Mouse (Mus musculus) olfactory bulb, adult 2 months (tissue): ENCODE measurements around the gene Sp6. TPM values are rescaled to one million over a fixed set of nuclear protein-coding genes. Genes with fewer than 3 reads are reported as not detected.
A peak's percentile ranks its signal among the peaks of the same experiment; 100 is the strongest.

Experiments used
- H3K27ac ChIP-seq: fragments of 200-500 bp; 2 replicates; pipeline ENCODE4 v1.5.1; 2012; ENCODE audit warnings: low read depth, low read length; ENCODE audit not compliant: insufficient read depth
- H3K4me1 ChIP-seq: fragments of 200-500 bp; 2 replicates; pipeline ENCODE4 v1.6.1; 2012; ENCODE audit warnings: low read length; ENCODE audit not compliant: control insufficient read depth, insufficient read depth
- H3K4me3 ChIP-seq: fragments of 200-500 bp; 2 replicates; pipeline ENCODE4 v1.5.1; 2012; ENCODE audit warnings: mild to moderate bottlenecking, low read depth, low read length, moderate library complexity; ENCODE audit not compliant: insufficient read depth
- CTCF ChIP-seq: fragments of 200-500 bp; IDR thresholded peaks from 2 replicates; pipeline ENCODE4 v1.5.1; 2012; ENCODE audit warnings: low read depth, mild to moderate bottlenecking, low read length, moderate library complexity; ENCODE audit not compliant: insufficient read depth
- POLR2A ChIP-seq: fragments of 200-500 bp; IDR thresholded peaks from 2 replicates; pipeline ENCODE4 v1.6.1; 2012; ENCODE audit warnings: mild to moderate bottlenecking, low read depth, low read length, moderate library complexity; ENCODE audit not compliant: insufficient read depth
- WGBS: fragments of 180-500 bp; shearing (Covaris S2); methylation state at CpG from one replicate; pipeline ENCODE4 v1.1.7; 2018; 5-methylcytosine and 5-hydroxymethylcytosine counted together
- polyA plus RNA-seq: library from polyadenylated mRNA; stranded (reverse); fragments of >200 nt; gene quantifications from 2 replicates; pipeline ENCODE4 v1.2.4, GENCODE M21; 2012; ENCODE audit warnings: low replicate concordance; ENCODE audit not compliant: missing spikeins, insufficient read depth, insufficient read length

The Sp6 gene
- polyA plus RNA-seq, 1 experiment, result not detected

GRCm38 (mm10) chr11:97032499-97032898, 19.3 kb downstream of the Sp6 start:
- H3K4me1 ChIP-seq, result peaks cover 5% of the 10 kb centered on the region
- TF ChIP-seq CTCF (no peak), POLR2A (no peak)
- 95% methylated on average over 4 of the region's 4 CpGs for WGBS
- H3K27ac ChIP-seq, result no peak overlapping the region
- no peak overlapping the region for H3K4me3 ChIP-seq

- Histone ChIP-seq H3K4me3 (no peak overlapping the region), H3K27ac (no peak overlapping the region), H3K4me1 (peaks cover 5% of the 10 kb centered on the region)
- TF ChIP-seq POLR2A, result no peak
- TF ChIP-seq CTCF, result no peak
- WGBS, result 96% methylated on average over 4 of the region's 4 CpGs
Observed at GRCm38 (mm10) chr11:97033781-97034180, 20.6 kb downstream of the Sp6 start.

GRCm38 (mm10) chr11:97036141-97036540, 22.9 kb downstream of the Sp6 start:
- H3K27ac ChIP-seq, result no peak overlapping the region
- TF ChIP-seq POLR2A (no peak), CTCF (no peak)
- H3K4me3 ChIP-seq, result no peak overlapping the region
- 68% methylated on average over 5 of the region's 5 CpGs for WGBS
- peaks cover 4% of the 10 kb centered on the region; the same call in 1 of the 2 replicates for H3K4me1 ChIP-seq

DNA sequence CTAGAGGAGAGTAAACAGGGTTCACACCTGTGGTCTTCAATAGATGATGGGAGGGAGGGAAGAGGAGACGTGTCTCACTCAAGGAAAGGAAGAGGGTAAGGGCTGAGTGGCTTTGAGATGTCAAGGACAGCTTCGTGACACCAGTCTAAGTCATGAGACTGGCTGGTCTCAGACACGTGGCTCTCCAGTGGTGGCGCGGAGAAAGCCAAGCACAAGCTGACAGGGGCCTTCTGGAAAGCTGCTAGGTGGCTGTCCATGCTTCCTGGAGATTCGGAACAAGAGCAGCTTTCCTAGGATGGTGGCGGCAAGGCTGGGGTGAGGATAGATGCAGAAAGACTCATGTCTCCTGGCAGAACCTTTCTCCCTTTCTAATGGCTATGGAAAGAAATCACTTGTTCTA, 25.7 kb downstream of the Sp6 start:
- H3K4me1 ChIP-seq, result peaks cover 4% of the 10 kb centered on the region; the same call in 1 of the 2 replicates
- 70% methylated on average over 7 of the region's 7 CpGs for WGBS

DNA sequence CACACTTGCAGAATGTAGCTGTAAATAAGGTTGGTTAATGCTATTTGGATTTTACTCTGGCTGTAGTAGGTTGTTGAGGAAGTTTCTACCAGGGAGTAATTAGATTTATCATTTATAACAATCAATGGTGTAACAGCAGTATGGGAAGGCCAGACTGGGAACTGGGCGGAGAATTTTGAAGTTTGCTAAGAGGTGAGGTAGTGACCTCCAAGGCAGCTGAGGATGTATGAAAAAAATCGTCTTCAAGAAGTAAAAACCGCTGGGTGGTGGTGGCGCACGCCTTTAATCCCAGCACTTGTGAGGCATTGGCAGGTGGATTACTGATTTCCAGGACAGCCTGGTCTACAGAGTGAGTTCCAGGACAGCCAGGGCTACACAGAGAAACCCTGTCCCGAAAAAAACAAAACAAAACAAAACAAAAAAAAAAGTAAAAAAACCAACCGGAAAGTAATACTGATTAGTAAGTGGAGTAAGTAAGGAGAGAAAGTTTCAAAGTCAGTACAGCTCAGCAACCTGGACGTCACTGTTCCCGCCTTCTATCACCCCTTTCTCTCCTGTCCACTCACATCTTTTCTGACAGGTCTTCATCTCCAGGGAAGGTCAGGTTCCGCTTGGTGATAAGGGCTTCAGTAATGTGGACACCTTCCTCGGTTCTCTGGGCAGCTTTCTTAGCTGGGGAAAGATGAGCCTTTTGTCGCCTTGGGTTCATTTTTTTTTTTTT, 27.3 kb downstream of the Sp6 start:
- H3K27ac ChIP-seq, result no peak overlapping the region
- peak overlapping the region; percentile 45; the same call in 1 of the 2 replicates for H3K4me3 ChIP-seq
- WGBS, result 46% methylated on average over 12 of the region's 12 CpGs
- H3K4me1 ChIP-seq, result peaks cover 11% of the 10 kb centered on the region
- TF ChIP-seq CTCF (no peak), POLR2A (no peak)

More for the DNA sequence above, 25.7 kb downstream of the Sp6 start:
- TF ChIP-seq CTCF (no peak), POLR2A (no peak)
- H3K27ac ChIP-seq, result no peak overlapping the region
- no peak overlapping the region for H3K4me3 ChIP-seq

DNA sequence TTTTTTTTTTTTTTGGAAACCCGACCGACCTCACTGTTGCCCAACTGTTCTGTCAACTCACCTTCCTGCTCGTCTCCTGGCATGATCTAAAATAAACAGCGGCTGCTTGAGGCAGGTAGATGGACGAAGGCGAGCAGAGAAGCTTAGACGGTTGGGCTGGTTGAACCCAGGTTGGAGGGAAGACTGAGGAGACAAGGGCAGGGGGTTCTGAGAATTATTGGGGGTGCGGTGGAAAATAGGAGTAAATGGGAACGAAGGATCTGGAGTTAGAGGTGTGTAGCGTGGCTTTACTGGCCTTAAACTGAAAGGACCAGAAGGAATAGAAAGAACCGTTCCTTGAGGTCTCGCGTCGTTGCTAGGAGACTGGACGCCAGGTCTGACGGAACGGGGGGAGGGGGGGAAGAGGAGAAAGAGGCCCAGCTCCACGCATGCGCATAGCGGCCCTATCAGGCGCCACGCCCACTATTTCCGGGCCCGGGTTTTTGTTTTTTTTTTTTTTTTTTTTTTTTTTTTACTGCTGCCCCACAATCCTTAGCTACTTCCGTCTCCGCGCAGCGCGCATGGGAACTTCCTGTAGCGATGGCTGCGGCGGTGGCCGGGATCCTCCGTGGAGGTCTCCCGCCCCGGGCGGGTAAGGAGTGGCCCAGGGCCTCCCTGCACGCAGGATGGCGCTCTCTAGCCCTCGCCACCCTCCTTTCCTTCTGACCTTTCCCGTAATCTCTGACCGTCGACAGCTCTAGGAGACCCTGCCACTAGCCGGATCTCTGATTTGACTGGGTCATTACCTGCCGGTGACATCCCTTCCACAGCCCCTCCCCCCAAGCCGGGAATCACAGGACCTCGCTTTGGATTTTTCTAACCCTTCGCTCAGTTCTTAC, 28.1 kb downstream of the Sp6 start, which contains the start of the genes Lrrc46 and Mrpl10:
Lrrc46 (minus strand) TSS at position 386 of the 878 bp plus-strand sequence.
Mrpl10 (plus strand) TSS at position 539 of the 878 bp plus-strand sequence.
- peak within 1 kb of the TSS; percentile 57 for H3K4me3 ChIP-seq
- peaks cover 11% of the 10 kb centered on the region for H3K4me1 ChIP-seq
- H3K27ac ChIP-seq, result no peak within 1 kb of the TSS
- under 1% methylated on average over 48 of the region's 48 CpGs for WGBS
- TF ChIP-seq POLR2A, result peak; percentile 50; the same call in 1 of the 2 replicates
- no peak for TF ChIP-seq CTCF

GRCm38 (mm10) chr11:97044902-97045301, 31.7 kb downstream of the Sp6 start:
- WGBS, result 53% methylated on average over 8 of the region's 8 CpGs
- Histone ChIP-seq H3K4me1 (peaks cover 11% of the 10 kb centered on the region), H3K27ac (no peak overlapping the region), H3K4me3 (no peak overlapping the region)
- TF ChIP-seq CTCF, result no peak

- 85% methylated on average over 7 of the region's 7 CpGs for WGBS
- TF ChIP-seq POLR2A (no peak), CTCF (no peak)
- H3K4me3 ChIP-seq, result no peak overlapping the region
Observed at GRCm38 (mm10) chr11:97045861-97046260, 32.7 kb downstream of the Sp6 start.

DNA sequence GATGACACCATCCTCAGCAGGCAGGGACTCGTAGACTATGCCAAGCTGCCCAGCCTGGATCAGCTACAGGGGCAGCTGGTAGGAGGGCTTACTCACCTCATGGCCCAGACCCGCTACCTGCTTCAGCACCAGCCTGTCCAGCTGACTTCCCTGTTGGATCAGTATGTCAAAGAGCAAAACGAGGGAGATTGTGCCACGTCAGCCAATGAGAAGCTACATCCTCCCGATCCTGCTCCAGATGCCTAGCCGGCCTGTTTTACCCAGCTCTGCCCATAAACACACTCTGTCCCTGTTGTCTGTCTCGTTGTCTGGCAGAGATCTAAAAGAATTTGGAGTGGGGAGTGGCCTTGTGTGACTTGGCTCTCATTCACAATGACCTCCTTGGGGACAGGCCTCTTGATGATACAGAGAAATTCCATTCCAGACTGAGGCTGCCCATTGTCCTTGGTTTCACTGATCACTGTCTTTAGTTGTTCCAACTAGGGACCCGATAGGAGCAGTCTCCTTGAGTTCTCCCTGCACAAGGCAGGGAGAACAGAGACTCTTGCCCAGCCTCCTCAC, 35.0 kb downstream of the Sp6 start:
- no peak overlapping the region for H3K4me3 ChIP-seq
- H3K27ac ChIP-seq, result no peak overlapping the region
- TF ChIP-seq POLR2A (no peak), CTCF (no peak)
- peaks cover 26% of the 10 kb centered on the region for H3K4me1 ChIP-seq
- WGBS, result 79% methylated on average over 8 of the region's 8 CpGs

More at GRCm38 (mm10) chr11:97045861-97046260, 32.7 kb downstream of the Sp6 start:
- H3K27ac ChIP-seq, result no peak overlapping the region
- H3K4me1 ChIP-seq, result peaks cover 12% of the 10 kb centered on the region
